Mouse (Mus musculus) hindbrain, embryonic 11.5 days (tissue): ENCODE measurements around the gene Espn. TPM values are rescaled to one million over a fixed set of nuclear protein-coding genes. Genes with fewer than 3 reads are reported as not detected.

Experiments used
- ATAC-seq: fragments of 200-750 bp; cut with Nextera tagmentation; 2 replicates; pipeline ENCODE4 v1.8.0; 2017; ENCODE audit warnings: mild to moderate bottlenecking, moderate TSS enrichment, moderate library complexity; ENCODE audit not compliant: low FRiP score
- DNase-seq: peaks from one replicate; pipeline ENCODE4 v3.0.0-alpha.2; 2015; ENCODE audit warnings: low spot score
- H3K27ac ChIP-seq: fragments of 300-500 bp; sonication (generic); 2 replicates; pipeline ENCODE4 v1.5.1; 2014; ENCODE audit warnings: mild to moderate bottlenecking, low read depth, low read length
- H3K27me3 ChIP-seq: fragments of 300-500 bp; sonication (generic); 2 replicates; pipeline ENCODE4 v1.6.1; 2014; ENCODE audit warnings: mild to moderate bottlenecking, low read length, moderate library complexity, mixed read lengths; ENCODE audit not compliant: control insufficient read depth, insufficient read depth
- H3K36me3 ChIP-seq: fragments of 300-500 bp; sonication (generic); 2 replicates; pipeline ENCODE4 v1.6.1; 2014; ENCODE audit warnings: mild to moderate bottlenecking, low read length, moderate library complexity, mixed read lengths; ENCODE audit not compliant: control insufficient read depth, insufficient read depth
- H3K4me1 ChIP-seq: fragments of 300-500 bp; sonication (generic); replicated peaks from 2 replicates; pipeline ENCODE4 v1.6.1; 2014; ENCODE audit warnings: low read length, mixed read lengths; ENCODE audit not compliant: control insufficient read depth, insufficient read depth
- H3K4me2 ChIP-seq: fragments of 300-500 bp; sonication (generic); replicated peaks from 2 replicates; pipeline ENCODE4 v1.6.1; 2014; ENCODE audit warnings: mild to moderate bottlenecking, low read depth, low read length
- H3K4me3 ChIP-seq: fragments of 300-500 bp; sonication (generic); 2 replicates; pipeline ENCODE4 v1.5.1; 2014; ENCODE audit warnings: low read depth, low read length
- H3K9ac ChIP-seq: fragments of 300-500 bp; sonication (generic); 2 replicates; pipeline ENCODE4 v1.6.1; 2014; ENCODE audit warnings: low read depth, low read length
- H3K9me3 ChIP-seq: fragments of 300-500 bp; sonication (generic); 2 replicates; pipeline ENCODE4 v1.6.1; 2016; ENCODE audit warnings: low read length; ENCODE audit not compliant: control insufficient read depth
- WGBS: fragments of 180-500 bp; shearing (Covaris S2); extraction: QIAGEN DNeasy Blood & Tissue Kit; methylation state at CpG from one replicate; pipeline ENCODE4 v1.1.7; 2014; 5-methylcytosine and 5-hydroxymethylcytosine counted together
- polyA plus RNA-seq: library from polyadenylated mRNA; unstranded; fragments of >200 nt; fragmentation: Nextera tagmentation; extraction: Ambion mirVana; gene quantifications from 2 replicates; pipeline ENCODE4 v1.2.1, GENCODE M21; 2014

Espn gene
- polyA plus RNA-seq, 1 experiment from 2014 or later: 2.0 TPM

- Histone ChIP-seq H3K4me2 (peak overlapping the region; percentile 91), H3K27me3 (no peaks in the 10 kb centered on the region), H3K27ac (no peak overlapping the region), H3K4me3 (peak overlapping the region; percentile 68), H3K4me1 (peaks cover 12% of the 10 kb centered on the region; the same call in 1 of the 2 replicates), H3K9me3 (no peaks in the 10 kb centered on the region), H3K36me3 (no peaks in the 10 kb centered on the region), H3K9ac (peak overlapping the region; percentile 89)
- WGBS: under 1% methylated on average over 58 of the region's 92 CpGs
- DNase-seq (peak; percentile 68), ATAC-seq (peak; percentile 81)
Measured at GRCm38 (mm10) chr4:152086505-152087210, 65.5 kb downstream of the Espn start.

GRCm38 (mm10) chr4:152084616-152085015 is 67.6 kb downstream of the Espn start:
- no peaks in the 10 kb centered on the region for H3K9me3 ChIP-seq
- H3K4me3 ChIP-seq: no peak overlapping the region
- no peaks in the 10 kb centered on the region for H3K27me3 ChIP-seq
- no peak overlapping the region for H3K4me2 ChIP-seq
- no peaks in the 10 kb centered on the region for H3K36me3 ChIP-seq
- DNase-seq (no peak), ATAC-seq (no peak)
- WGBS: 93% methylated on average over 7 of the region's 7 CpGs
- H3K4me1 ChIP-seq: peaks cover 12% of the 10 kb centered on the region; the same call in 1 of the 2 replicates
- no peak overlapping the region for H3K9ac ChIP-seq
- no peak overlapping the region for H3K27ac ChIP-seq

GRCm38 (mm10) chr4:152083611-152084220 is 68.5 kb downstream of the Espn start:
- WGBS: 62% methylated on average over 7 of the region's 7 CpGs
- no peak overlapping the region for H3K4me2 ChIP-seq
- H3K4me1 ChIP-seq: peaks cover 12% of the 10 kb centered on the region; the same call in 1 of the 2 replicates
- no peaks in the 10 kb centered on the region for H3K9me3 ChIP-seq
- no peaks in the 10 kb centered on the region for H3K27me3 ChIP-seq
- no peaks in the 10 kb centered on the region for H3K36me3 ChIP-seq
- H3K4me3 ChIP-seq: no peak overlapping the region
- H3K27ac ChIP-seq: no peak overlapping the region
- DNase-seq: no peak
- no peak for ATAC-seq
- no peak overlapping the region for H3K9ac ChIP-seq

- Histone ChIP-seq H3K4me1 (no peaks in the 10 kb centered on the region), H3K9ac (no peak overlapping the region), H3K27ac (no peak overlapping the region), H3K36me3 (no peaks in the 10 kb centered on the region), H3K27me3 (no peaks in the 10 kb centered on the region), H3K4me2 (no peak overlapping the region), H3K9me3 (no peaks in the 10 kb centered on the region), H3K4me3 (no peak overlapping the region)
- ATAC-seq (no peak), DNase-seq (no peak)
- WGBS: 69% methylated on average over 7 of the region's 7 CpGs
Measured at GRCm38 (mm10) chr4:152079931-152080330, 72.2 kb downstream of the Espn start.

- no peaks in the 10 kb centered on the region for H3K27me3 ChIP-seq
- no peaks in the 10 kb centered on the region for H3K36me3 ChIP-seq
- no peak overlapping the region for H3K9ac ChIP-seq
- no peak overlapping the region for H3K4me3 ChIP-seq
- H3K9me3 ChIP-seq: no peaks in the 10 kb centered on the region
- H3K4me1 ChIP-seq: no peaks in the 10 kb centered on the region
- WGBS: 93% methylated on average over 3 of the region's 3 CpGs
- no peak overlapping the region for H3K27ac ChIP-seq
- no peak overlapping the region for H3K4me2 ChIP-seq
- ATAC-seq (no peak), DNase-seq (no peak)
Measured at GRCm38 (mm10) chr4:152079261-152079660, 72.9 kb downstream of the Espn start.

- H3K4me1 ChIP-seq: no peaks in the 10 kb centered on the region
- no peak for ATAC-seq
- 90% methylated on average over 10 of the region's 10 CpGs for WGBS
- H3K36me3 ChIP-seq: no peaks in the 10 kb centered on the region
- no peak overlapping the region for H3K4me2 ChIP-seq
- no peak overlapping the region for H3K4me3 ChIP-seq
- H3K27ac ChIP-seq: no peak overlapping the region
- no peak overlapping the region for H3K9ac ChIP-seq
- H3K9me3 ChIP-seq: no peaks in the 10 kb centered on the region
- no peaks in the 10 kb centered on the region for H3K27me3 ChIP-seq
- DNase-seq: no peak
Measured at GRCm38 (mm10) chr4:152078105-152078530, 74.1 kb downstream of the Espn start.

- Histone ChIP-seq H3K27me3 (no peaks in the 10 kb centered on the region), H3K27ac (no peak overlapping the region), H3K4me3 (no peak overlapping the region), H3K36me3 (no peaks in the 10 kb centered on the region), H3K9me3 (no peaks in the 10 kb centered on the region), H3K4me2 (no peak overlapping the region), H3K9ac (no peak overlapping the region), H3K4me1 (no peaks in the 10 kb centered on the region)
- DNase-seq (no peak), ATAC-seq (no peak)
- 93% methylated on average over 9 of the region's 9 CpGs for WGBS
Measured at GRCm38 (mm10) chr4:152077191-152077590, 75.0 kb downstream of the Espn start.

GRCm38 (mm10) chr4:152074548-152074947 is 77.6 kb downstream of the Espn start:
- Histone ChIP-seq H3K9ac (no peak overlapping the region), H3K27me3 (no peaks in the 10 kb centered on the region), H3K4me3 (no peak overlapping the region), H3K36me3 (no peaks in the 10 kb centered on the region), H3K9me3 (no peaks in the 10 kb centered on the region), H3K4me1 (no peaks in the 10 kb centered on the region), H3K4me2 (no peak overlapping the region), H3K27ac (no peak overlapping the region)
- ATAC-seq: no peak
- WGBS: 84% methylated on average over 9 of the region's 9 CpGs
- no peak for DNase-seq

- no peak overlapping the region for H3K4me2 ChIP-seq
- H3K9ac ChIP-seq: no peak overlapping the region
- DNase-seq: no peak
- no peak for ATAC-seq
- H3K36me3 ChIP-seq: no peaks in the 10 kb centered on the region
- no peaks in the 10 kb centered on the region for H3K4me1 ChIP-seq
- 92% methylated on average over 6 of the region's 6 CpGs for WGBS
- H3K4me3 ChIP-seq: no peak overlapping the region
- H3K27me3 ChIP-seq: no peaks in the 10 kb centered on the region
- no peaks in the 10 kb centered on the region for H3K9me3 ChIP-seq
- H3K27ac ChIP-seq: no peak overlapping the region
Measured at GRCm38 (mm10) chr4:152073715-152074114, 78.5 kb downstream of the Espn start.
